Mouse (Mus musculus): Measurements from ENCODE around the gene Ctsa. TPM values are rescaled to one million over a fixed set of nuclear protein-coding genes. Genes with fewer than 3 reads are reported as not detected.
"Not testable (repeated sequence)": the region's sequence is repeated elsewhere in the genome, so short reads cannot be mapped to it uniquely, and the experiment has no call there.

Ctsa gene
- 10 to 100 TPM; 80.8 to 98.1 TPM for total RNA-seq (2021)
- long read RNA-seq, experiment 1, transcript Ctsa-202 (15 exons, 2,534 nt), result major isoform, 20 of 151 reads
- long read RNA-seq, experiment 1, partial matches to known transcripts, result 121 of 151 reads
- long read RNA-seq, experiment 1, other reads (novel, unspliced or antisense), result 10 of 151 reads
- long read RNA-seq, experiment 2, transcript Ctsa-202 (15 exons, 2,534 nt), result major isoform, 7 of 87 reads
- long read RNA-seq, experiment 2, partial matches to known transcripts, result 76 of 87 reads
- long read RNA-seq, experiment 2, other reads (novel, unspliced or antisense), result 4 of 87 reads

DNA sequence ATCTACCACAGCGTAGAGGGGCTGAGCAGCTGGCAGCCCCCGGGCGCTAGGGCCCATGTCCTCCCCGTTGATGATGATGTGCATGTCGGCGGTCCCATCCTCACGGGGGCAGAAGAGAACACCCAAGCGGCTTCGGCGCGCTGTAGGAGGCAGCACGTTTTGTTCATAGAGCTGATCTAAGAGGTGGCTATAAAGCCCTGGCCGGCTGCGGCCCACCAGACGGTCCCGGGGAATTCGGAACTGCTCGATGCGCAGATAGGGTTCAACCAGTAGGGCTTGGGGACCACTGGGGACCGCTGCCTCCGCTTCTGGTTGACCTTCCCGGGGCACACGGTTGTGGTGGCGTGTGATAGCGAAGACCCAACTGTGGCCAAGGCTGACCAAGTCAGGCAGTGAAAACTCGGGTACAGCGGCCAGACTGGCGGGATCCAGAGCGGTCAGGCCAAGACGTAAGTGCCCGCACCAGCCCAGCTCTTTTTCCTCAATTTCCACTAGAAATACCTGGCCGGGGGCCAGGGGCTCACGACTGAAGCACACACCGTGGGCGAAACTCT lies at the start of gene Ctsa:
Gene Ctsa (plus strand): TSS at position 126 of the 554 bp plus-strand sequence.
- DNase-seq, result peak; percentile 87 to 88

DNA sequence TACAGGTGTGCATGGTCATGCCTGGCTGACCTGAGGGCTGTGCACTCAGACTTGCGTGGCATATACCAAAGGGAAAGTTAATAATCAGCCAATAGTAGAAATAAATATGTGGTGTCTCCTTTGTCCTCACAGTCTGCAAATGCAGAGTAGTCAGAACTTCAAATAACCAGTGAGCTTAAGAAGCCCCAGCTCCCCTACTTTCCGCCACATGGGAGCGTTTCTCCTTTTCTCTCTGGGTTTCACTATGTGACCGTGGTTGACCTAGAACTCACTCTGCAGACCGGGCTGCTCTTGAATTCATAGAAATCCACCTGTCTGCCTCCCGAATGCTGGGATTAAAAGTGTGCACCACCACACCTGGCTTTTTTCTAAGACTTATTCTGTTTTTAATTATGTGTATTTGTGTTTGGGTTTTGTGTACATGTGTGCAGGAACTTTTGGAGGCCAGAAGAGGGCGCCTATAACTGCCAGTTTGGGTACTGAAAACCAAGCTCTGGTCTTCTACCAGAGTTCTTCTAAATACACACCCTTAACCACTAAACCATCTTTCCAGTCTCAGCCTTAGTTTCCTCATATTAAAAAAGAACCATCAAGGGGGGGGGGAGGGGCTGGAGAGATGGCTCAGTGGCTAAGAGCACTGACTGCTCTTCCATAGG lies 48.6 kb upstream of the Ctsa start:
- DNase-seq, result no peak

DNA sequence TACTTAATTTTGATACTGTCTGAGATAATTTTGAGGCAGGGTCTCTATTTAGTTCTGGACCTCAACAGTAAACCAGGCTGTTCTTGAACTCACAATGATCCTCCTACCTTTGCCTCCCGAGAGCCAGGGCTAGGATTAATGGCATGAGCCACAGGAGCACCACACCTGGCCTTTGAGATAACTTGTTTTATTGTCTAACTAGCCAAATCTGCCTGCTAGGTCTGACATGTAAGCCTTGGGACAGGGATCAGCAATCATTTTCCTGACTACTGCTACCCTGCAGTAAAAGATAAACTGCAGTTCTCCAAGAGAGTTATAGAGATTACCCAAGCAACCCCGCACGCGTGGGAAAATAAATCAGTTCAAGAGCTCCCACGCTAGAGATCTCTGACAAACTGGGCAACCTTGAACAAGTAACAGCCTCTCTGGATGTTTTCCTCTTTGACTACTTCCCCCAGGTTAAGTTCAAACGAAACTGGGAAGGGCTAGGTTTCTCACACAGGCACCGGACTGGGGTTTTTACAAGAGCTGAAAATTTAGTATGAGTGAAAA lies 47.7 kb upstream of the Ctsa start:
- DNase-seq, result no peak

DNA sequence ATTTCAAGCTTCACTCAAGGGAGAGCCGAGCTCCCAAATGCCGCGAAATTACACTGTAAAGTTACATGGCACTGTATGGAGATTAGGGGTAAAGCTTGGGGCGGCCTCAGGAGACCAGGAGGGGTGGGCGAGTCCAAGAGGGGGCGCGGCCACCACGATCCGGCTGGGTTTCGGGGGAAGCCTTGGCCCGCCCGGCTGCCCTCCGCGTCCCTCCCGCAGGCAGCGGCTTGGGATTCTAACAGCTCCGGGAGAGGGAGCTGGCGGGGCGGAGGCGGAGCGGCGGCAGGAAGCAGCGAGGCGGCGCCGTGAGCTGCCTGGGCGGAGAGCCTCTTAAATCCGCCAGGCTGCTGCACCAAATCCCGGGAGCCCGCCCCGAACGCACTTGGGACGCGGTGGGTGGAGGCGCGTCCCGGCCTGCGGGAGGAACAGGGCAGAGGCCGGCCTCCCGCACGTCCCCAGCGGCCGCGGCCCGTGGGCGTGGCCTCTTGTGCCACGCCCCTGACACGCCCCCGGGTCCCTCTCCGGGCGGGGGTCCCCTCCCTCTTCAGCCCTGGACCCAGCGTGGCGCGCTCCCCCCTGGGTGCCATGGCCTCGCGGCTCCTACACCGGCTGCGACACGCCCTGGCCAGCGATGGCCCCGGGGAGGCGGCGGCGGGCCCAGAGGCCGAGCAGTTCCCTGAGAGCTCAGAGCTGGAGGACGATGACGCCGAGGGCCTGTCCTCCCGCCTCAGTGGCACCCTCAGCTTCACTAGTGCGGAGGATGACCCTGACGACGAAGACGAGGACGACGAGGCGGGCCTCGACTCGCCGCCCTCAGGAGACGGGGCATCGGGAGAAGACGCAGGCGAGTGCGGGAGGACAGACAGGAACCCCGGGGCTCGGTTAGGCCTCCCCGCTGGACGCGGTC lies 46.9 kb upstream of the Ctsa start, which contains the start of gene Snx21:
Gene Snx21 (plus strand): TSS at position 343 of the 907 bp plus-strand sequence.
- peak; percentile 91 to 97 for DNase-seq

DNA sequence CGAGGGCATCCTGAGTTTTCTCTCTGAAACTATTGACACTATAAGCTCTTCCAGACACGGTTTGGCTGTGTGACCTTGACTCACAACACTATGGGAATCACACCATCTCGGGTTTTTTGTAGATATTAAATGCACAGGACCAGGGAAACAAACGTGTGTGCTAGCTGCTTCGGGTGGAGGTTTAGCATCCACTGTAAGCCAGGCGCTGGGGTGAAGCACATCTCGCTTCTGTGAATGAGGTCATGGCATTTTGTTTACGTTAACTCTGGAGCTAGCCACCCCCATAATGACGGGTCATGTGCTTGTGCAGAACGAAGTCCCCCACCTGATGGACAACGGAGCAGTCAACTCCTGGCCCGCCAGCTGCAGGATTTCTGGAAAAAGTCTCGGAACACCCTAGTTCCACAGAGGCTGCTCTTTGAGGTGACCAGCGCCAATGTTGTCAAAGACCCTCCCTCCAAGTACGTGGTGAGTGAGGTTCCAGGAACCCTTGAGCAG lies 46.2 kb upstream of the Ctsa start:
- DNase-seq, result no peak

DNA sequence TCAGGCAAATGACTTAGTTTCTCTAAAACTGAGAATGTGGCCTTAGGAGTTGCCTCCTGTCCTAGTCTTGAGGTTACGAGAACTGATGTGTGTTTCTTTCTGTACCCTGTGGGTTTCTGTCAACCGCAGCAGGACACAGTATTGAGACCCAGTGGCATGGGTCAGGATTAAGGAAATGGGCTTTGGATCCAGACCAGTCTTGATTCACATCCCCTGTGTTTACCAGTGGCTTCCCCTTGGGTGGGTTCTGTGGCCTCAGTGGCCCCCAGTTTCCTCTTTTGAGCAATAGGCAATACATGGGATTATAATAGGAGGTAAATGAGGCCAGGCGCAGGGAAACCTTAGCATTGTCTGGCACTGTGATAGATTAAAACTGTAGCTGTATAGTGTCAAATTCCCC lies 45.6 kb upstream of the Ctsa start:
- DNase-seq, result peak in 1 of 2 experiments; percentile 36

DNA sequence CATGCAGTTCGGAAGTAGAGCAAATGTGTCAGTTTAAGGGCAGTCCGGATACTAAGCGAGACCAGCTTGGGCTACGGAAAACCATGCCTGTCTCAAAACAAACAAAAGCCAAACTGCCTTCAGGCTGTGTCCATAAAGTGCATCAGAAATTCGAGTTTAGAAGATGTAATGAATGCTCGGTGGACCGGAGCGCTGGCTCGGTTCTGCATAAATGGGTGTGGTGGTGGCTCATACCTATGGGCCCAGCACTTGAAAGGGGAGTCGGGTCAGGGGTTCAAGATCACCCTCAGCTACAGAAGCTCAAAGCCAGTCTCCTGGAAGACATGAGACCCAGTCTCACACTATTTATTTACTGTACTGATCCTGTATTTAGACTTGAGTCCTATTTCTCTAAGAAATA lies 44.9 kb upstream of the Ctsa start:
- no peak for DNase-seq

DNA sequence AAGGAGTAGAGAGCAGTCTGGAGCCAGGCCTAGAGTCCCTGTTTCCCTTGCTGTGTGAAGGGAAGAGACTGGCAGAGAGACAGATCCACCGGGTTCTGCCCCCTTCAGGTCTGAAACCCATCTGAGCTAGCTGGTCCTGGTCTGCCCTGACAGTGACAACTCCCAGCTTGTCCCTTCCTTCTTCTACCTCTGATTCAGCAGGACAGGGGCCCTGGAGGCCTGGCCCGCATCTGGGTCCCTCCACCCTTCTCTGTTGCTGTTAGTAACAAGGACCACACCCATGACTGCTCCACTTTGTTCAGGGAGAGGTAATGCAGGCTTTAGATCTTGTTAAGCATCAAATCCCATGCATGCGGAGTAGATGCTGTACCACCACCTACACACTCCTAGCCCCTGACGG lies 44.3 kb upstream of the Ctsa start:
- peak in 1 of 2 experiments; percentile 26 for DNase-seq

DNA sequence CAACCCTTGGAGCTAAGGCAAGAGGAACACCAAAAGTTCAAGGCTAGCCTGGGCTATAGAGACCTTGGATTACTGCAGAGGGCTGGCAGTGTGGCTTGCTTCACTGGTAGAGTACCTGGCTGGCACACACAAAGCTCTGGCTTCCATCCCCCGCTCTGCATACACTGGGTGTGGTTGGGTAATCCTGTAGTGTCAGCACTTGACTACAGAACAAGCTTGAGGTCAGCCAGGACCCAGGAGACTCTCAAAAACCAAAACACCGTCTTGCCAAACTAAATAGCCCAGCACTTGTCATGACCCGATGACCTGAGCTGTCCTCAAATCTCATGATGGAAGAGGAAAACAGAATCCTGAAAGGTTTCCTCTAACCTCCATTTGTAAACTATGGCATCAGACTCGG lies 42.2 kb upstream of the Ctsa start:
- peak; percentile 29 to 33 for DNase-seq

DNA sequence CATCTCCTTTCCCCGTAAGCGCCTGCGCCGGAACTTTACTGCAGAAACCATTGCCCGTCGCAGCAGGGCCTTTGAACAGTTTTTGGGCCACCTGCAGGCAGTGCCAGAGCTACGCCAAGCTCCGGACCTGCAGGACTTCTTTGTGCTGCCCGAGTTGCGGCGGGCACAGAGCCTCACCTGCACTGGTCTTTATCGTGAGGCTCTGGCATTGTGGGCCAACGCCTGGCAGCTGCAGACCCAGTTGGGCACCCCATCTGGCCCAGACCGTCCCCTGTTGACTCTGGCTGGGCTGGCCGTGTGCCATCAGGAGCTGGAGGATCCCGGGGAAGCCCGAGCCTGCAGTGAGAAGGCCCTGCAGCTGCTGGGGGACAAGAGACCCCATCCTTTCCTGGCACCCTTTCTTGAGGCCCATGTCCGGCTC lies 40.8 kb upstream of the Ctsa start:
- no peak for DNase-seq

DNA sequence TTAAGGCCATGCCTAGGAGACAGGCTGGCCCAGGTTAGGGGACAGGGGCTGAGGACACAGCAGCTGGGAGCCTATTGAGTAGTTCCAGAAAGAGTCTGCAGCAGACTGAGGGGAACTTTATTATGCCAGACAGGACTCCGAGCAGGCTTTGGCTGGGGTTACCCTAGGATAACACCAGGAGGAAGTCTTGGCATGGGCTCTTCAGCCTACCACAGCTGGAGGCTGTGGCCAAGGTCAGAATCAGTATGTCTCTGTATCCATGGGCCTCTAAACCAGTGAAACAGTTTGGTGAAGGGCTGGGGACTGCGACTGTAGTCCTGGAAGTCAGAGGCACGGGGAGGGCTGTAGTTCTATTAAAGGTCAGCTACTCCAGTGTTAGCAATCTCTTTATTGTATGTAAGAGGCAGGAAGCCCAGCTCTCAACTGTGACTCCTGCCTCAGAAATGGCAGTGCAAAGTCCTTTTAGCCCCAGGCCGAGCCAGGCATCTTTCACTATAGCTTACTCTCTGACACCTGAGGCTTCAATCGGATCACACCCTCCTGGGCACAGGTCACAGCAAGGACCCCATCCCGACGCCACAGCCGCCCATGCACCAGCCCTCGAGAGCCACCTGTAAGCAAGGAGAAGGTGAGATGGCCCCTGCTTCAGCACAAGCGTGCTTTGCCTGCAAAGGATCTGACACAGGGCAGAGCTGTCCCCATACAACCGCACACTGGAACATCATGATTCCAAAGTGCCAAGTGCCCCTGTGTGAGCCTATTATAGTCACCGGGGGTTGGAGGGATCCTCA lies 40.1 kb upstream of the Ctsa start:
- no peak for DNase-seq

DNA sequence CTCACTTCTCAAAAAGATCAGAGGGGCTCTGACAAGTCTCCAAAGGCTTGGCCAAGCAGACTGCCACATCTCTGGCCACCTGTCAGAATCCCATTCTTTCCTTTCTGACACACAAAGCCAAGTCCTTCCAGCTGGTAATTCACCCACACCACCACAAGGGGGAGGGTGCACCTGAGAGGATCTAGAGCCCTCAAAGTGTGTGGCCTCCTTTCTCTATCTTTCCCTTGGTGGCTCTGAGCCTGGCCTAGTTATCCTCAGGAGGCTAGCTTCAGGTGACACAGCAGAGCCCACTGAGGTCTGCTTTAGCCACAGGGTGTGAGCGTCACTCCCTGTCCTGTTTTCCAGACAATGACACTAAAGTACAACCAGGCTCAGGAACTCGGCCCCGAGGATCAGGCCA lies 39.4 kb upstream of the Ctsa start:
- peak; percentile 51 to 71 for DNase-seq

DNA sequence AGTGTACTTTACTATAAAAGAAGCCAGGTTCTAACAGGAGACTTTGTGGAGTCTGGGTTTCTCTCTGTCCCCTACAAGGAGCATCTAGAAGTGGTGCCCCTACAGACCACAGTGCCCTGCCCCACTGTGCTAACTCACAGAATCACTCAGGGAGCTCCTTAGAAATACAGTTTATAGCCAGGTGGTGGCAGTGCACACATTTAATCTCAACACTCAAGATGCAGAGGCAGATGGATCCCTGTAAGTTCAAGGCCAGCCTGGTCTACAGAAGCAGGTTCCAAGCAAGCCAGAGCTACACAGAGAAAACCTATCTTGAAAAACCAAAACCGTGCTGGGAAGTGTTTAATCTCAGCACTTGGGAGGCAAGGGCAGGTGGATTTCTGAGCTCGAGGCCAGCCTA lies 38.9 kb upstream of the Ctsa start:
- peak in 1 of 2 experiments; percentile 29 for DNase-seq

DNA sequence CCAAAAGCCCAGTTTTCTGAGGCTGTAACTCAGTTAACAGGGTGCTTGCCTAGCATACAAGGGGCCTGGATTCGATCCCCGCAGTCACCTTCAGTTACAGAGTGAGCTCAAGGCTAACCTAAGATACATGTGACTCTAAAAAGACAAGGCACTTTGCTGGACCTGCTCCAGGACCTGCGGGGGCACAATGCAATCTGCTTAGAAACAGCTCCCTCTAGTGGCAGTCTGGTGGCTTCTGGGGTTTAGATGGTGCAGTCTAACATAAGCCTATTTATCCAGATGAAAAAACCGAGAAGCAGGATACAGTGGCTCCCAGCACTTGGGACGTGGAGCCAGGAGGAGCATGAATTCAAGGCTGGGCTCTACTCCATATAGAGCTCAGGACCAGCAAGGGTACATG lies 38.4 kb upstream of the Ctsa start:
- peak; percentile 84 to 91 for DNase-seq

DNA sequence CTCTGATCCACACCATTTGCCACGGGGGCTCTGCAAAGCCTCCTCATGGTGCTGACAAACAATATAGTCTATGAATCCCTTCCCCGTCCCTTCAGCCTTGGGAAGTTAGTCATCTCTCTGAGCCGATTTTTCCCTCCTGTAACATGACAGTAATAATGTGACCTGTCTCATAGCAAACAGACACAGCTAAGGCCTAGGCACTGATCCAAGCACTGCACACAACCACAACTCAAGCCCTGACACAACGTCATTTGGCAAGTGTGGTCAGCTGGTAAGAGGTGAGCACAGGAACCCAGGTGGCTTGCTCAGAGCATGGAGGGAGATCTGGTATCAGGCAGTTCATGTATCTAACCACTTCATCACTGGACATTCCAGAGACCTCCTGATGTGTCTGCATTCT lies 36.8 kb upstream of the Ctsa start:
- DNase-seq, result no peak

DNA sequence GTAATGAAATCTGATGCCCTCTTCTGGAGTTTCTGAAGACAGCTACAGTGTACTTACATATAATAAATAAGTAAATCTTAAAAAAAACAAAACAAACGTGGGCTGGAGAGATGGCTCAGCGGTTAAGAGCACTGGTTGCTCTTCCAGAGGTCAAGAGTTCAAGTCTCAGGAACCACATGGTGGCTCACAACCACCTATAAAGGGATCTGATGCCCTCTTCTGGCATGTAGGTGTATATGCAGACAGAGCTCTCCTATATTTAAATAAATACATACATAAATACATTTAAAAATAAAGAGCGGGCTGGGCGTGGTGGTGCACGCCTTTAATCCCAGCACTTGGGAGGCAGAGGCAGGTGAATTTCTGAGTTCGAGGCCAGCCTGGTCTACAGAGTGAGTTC lies 34.1 kb upstream of the Ctsa start:
- not testable (repeated sequence) for DNase-seq

DNA sequence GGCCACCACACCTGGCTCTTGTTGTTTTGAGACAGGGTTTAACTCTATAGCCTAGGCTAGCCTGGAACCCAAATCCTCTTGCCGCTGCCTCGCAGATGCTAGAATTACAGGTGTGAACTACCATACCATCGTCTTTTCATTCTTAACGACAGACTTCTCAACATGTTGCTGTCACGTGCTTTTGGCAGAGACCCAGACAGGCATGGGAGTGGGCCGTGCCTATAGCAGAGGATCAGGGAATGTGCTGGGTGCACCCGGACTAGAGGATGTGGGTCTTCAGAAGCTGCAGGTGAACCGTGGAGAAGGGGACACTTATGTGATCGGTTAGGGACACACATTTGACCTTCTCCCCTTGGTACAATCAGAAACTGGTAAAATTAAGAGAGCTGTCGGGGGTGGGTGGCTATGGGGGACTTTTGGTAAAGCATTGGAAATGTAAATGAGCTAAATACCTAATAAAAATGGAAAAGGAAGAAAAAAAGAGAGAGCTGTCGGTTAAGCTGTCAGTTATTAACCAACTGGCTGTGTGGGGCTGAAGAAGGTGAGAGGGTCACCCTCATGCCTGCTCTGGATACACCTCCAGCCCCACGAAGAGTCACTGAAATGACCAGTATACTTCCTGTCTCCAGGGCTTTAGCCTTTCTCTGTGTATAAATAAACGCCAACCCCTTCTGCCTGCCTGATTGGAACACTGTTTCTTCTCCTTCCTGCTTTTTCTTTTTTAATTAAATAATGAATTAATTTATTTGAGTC lies 32.2 kb upstream of the Ctsa start:
- no peak for DNase-seq

DNA sequence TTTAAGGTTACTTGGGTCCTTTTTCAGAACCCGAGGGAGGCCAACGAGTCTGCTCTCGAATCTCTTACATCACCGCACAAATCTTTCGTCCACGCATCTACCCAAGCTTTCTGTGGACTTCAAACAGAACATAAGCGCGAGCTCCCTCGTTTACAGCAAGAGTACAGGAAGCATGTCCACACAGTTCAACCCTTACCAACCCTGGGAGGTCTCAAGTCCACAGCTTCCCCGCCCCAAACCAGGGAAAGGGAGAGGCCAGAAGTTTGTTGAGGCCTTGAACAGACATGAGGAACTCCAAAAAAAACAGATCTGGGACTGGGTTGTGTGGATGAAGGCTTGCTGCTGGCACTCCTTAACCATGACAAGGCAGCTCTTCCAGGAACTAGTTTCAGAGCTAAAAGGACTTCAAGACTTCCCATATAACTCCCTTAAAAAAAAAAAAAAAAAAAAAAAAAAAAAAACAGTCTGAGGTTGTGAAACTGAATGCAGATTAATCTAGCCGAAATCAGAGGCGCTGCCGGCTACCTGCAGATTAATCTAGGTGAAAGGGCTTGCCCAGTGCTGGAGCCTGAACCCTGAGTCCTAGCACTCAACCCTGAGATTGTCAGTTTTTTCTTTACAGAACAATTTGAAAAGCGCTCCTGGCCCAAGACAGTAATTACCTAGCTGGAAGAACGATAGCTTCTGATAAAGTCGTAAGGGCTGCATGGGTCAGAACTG lies 29.3 kb upstream of the Ctsa start:
- no peak for DNase-seq

DNA sequence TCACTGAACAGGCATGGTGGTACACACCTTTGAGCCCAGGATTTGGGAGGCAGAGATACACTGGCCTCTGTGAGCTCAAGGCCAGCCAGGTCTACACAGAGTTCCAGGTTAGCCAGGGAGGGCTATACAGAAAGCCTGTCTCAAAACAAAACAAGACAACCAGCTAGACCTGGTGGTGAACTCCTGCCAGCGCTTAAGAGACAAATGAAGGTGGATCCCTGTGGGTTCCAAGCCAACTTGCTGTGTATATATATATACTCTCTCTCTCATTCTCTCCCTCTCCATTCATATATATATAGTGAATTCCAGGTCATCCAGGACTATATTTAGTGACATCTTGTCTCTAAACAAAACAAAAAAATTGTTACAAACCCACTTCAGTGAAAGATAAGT lies 28.8 kb upstream of the Ctsa start:
- no peak for DNase-seq

All from heart, adult 18-20 months (tissue).